Mouse (Mus musculus): ENCODE data around the gene Olfr1378. TPM values are rescaled to one million over a fixed set of nuclear protein-coding genes. Genes with fewer than 3 reads are reported as not detected.

Gene Olfr1378
- not detected for total RNA-seq (2022)

DNA sequence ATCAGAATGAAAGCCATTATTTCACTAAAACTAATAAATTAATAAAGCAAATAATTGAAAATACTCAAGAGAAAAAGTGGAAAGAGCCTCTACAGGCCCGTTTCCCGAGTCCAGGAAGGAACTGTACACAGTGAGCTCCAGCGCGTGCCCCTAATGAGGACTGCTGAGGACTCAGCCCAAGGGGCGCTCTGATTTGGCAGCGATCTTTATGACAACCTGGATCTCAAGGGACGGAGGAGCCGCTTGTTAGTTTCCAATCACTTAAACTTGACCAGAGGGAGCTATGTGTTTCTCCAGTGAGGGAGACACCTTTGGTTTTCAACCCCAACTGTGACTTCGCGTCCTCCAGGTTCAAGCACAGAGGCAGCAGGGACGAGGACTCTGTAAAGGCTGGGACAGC is at the start of gene Olfr1378:
TSS of gene Olfr1378 (plus strand) at position 301 of the 400 bp plus-strand sequence.
- no peak for DNase-seq (ENCODE audit: low spot score in 2 of 2)

DNA sequence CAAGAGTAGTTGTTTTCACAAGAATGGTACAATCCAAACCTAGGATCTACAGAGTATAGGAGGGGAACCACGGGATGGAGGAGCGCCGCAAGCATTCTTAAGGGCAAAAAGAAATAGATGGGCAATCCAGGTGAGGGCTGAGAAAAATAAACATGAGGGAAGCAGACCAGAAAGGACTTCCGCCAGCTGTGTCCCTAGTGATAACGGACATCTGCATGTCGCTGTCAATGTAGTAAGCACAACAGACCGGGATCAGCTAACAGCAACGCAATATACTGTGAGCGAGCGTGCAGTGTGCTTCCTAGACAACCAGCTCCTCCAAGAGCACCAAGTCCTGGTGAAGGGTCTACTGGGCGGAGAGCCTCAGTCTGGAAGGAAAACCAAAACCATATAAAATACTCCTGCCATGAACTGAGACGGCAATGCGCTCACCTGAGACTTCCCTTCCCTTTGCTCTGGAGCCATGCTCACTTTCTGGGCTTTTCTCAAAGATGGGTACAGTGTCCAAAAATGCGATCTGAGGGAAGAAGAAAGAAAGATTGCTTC is 35.8 kb upstream of the Olfr1378 start:
- DNase-seq (ENCODE audit: low spot score in 2 of 2), result no peak

- DNase-seq (ENCODE audit: low spot score in 2 of 2), result no peak
Measured at GRCm38 (mm10) chr11:50931021-50931420, 35.3 kb upstream of the Olfr1378 start.

DNA sequence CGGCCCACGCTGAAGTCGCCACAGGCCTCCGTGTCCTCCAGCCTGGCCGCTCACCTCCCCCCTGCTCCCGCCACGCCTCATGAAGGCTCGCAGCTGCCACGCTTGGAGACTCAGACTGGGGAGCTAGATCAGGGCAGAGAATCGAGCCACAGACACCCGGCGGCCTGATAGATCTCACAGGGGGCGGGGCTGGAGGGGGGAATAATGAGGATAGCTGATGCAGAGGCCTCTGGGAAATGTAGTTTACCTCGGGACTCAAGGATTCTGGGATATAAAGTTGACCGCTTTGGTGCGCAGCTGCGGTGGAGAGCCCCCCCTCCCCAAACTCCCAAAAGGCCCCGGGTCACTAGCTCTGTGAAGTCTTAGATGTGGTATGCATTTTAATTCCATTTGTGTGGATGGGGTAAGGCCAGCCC is 34.9 kb upstream of the Olfr1378 start, which contains the start of gene Zfp354b:
TSS of gene Zfp354b (minus strand) at position 183 of the 416 bp plus-strand sequence.
- DNase-seq (ENCODE audit: low spot score in 2 of 2), result peak; percentile 61 to 91

- DNase-seq (ENCODE audit: low spot score in 2 of 2), result no peak
Measured at GRCm38 (mm10) chr11:50932040-50932439, 34.3 kb upstream of the Olfr1378 start.

- DNase-seq (ENCODE audit: low spot score in 2 of 2), result no peak
Measured at GRCm38 (mm10) chr11:50938435-50938834, 27.9 kb upstream of the Olfr1378 start.

- no peak for DNase-seq (ENCODE audit: low spot score in 2 of 2)
Measured at GRCm38 (mm10) chr11:50939621-50940366, 26.5 kb upstream of the Olfr1378 start.

GRCm38 (mm10) chr11:50942386-50942785 is 23.9 kb upstream of the Olfr1378 start:
- DNase-seq (ENCODE audit: low spot score in 2 of 2), result no peak

DNA sequence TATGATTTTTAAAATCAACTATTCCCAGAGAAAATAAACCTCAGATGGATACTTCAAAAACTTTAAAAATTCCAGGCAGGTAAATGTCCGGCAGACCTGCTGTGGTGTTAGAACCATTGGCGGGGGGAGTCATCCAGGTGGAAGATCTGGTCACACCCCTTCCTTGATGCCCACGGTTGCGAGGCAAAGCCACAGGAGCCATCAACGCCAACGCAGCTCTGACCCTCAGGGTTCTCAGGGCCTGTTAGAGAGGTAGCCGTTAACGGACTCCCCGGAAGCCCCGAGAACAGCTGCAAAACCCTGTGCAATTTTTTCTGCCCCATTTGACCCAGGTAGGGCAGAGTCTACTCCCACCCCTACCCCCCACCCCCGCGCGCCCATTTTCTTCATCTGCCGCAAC is 22.8 kb upstream of the Olfr1378 start, which contains the start of gene 4933414I15Rik:
TSS of gene 4933414I15Rik (minus strand) at position 260 of the 400 bp plus-strand sequence.
- DNase-seq (ENCODE audit: low spot score in 2 of 2), result no peak

- DNase-seq (ENCODE audit: low spot score in 2 of 2), result peak in 1 of 2 experiments; percentile 49
Measured at GRCm38 (mm10) chr11:50952290-50952689, 14.0 kb upstream of the Olfr1378 start.

- no peak for DNase-seq (ENCODE audit: low spot score in 2 of 2)
Measured at GRCm38 (mm10) chr11:50953665-50954064, 12.7 kb upstream of the Olfr1378 start, which contains the start of gene Prop1. Prop1 (minus strand) TSS chr11:50953765.

GRCm38 (mm10) chr11:50964886-50965285 is 1.4 kb upstream of the Olfr1378 start:
- no peak for DNase-seq (ENCODE audit: low spot score in 2 of 2)

- no peak for DNase-seq (ENCODE audit: low spot score in 2 of 2)
Measured at GRCm38 (mm10) chr11:50977216-50977615, 10.9 kb downstream of the Olfr1378 start.

DNA sequence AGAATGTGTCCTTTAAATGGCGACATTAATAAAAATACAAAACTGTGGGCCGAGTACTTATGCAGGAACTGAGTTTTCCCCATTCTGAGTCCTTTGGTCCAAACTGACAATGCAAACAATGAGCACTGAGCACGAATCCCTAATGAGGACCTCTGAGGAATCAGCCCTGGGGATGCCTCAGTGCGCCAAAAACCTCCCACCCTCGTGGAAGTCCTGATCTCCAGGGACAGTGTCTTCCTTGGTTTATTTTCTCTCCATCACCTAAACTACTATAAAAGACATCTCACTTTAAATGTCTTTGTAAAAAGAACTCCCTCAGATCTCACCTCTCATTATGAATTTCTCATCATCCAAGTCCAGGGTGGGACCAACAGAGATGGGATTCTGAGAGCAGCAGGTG is 15.3 kb downstream of the Olfr1378 start, which contains the start of gene Olfr1377:
TSS of gene Olfr1377 (plus strand) at position 301 of the 400 bp plus-strand sequence.
- DNase-seq (ENCODE audit: low spot score in 2 of 2), result no peak

GRCm38 (mm10) chr11:51003296-51003695 is 37.0 kb downstream of the Olfr1378 start, which contains the start of gene Olfr51:
Olfr51 (plus strand) TSS chr11:51003596.
- DNase-seq (ENCODE audit: low spot score in 2 of 2), result no peak

DNA sequence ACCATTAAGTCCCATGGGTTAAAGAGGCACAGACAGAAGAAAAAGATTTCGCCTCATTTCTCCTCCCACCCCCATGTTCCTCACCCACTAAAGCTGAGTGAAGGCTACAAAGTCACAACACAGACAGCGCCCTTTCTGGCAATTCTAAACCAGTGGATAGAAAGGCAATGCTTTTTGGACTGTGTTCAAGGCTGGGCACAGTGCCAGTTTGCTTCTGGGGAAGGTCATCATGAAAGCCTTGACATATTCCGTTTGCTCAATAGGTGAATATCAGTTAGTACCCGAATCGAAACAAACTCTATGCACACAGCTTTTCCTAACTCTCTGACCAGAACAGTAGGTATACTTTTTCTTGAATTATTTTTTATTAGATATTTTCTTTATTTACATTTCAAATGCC is 45.5 kb downstream of the Olfr1378 start:
- no peak for DNase-seq (ENCODE audit: low spot score in 2 of 2)

DNA sequence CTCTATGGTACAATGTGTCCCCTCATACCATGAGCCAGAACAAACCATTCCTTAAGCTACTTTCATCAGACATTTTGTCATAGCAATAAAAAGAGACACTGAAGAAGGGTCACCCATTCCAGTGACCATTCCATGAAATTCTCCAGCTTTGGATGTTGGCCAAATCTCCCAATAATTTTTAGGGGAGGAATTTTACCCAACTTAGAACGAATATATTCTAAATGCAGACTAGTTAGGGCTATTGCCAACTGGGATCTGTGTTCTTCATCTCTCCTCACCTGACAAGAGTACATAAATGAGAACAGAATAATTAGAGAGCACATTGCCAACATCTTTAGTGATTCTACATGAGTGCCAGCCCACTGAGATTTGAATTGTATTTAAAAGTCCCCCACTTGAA is 47.6 kb downstream of the Olfr1378 start, which contains the start of gene Olfr54:
TSS of gene Olfr54 (plus strand) at position 301 of the 400 bp plus-strand sequence.
- DNase-seq (ENCODE audit: low spot score in 2 of 2), result no peak

DNA sequence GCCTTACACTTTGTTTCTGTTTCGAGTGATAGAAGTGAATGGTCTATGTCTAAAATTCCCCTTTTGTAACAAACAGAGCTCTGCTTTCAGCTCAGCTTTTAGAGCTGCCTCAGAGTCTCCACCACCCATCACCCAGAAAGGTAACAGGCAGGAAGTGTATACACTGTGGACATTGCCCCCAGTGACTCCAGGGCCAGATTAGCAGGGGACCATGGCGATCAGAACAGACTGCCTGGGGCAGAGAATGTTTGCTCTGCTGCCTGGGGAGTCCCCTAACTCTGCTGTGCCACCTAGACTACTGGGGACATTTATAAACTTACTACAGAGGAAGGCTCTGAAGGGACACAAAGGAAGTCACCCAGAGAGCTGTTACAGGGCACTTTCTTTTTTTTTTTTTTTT is 50.0 kb downstream of the Olfr1378 start:
- DNase-seq (ENCODE audit: low spot score in 2 of 2), result no peak

All from left cerebral cortex, adult 8-10 months (tissue).